Mouse (Mus musculus): ENCODE results near the gene Lmtk3.

- TF ChIP-seq CTCF (conservative IDR thresholded peaks at IDR 0.05 in 1 of 2, IDR thresholded peaks at IDR 0.05 in 1 of 2; ENCODE audit: low read depth in 2 of 2, low read length in 2 of 2) (no peak), EP300 (IDR thresholded peaks at IDR 0.05; ENCODE audit: low read length) (no peak), JUND (conservative IDR thresholded peaks at IDR 0.05; ENCODE audit: low read depth, low read length) (no peak), USF2 (conservative IDR thresholded peaks at IDR 0.05; ENCODE audit: low read depth, low read length) (no peak), NELFE (IDR thresholded peaks at IDR 0.05; ENCODE audit: low read depth, low read length) (no peak), ZNF384 (IDR thresholded peaks at IDR 0.05; ENCODE audit: low read depth, low read length) (no peak), POLR2A (IDR thresholded peaks at IDR 0.05; ENCODE audit: low read depth, low read length) (no peak), RAD21 (IDR thresholded peaks at IDR 0.05; ENCODE audit: low read depth, low read length) (no peak), CHD2 (IDR thresholded peaks at IDR 0.05; ENCODE audit: low read length) (no peak)
Measured at GRCm38 (mm10) chr7:45790721-45791120, 7.2 kb downstream of the Lmtk3 start.
